Mouse (Mus musculus) retina, postnatal 1 day (tissue): ENCODE measurements at regions not wholly inside any gene's neighbourhood (a gene's known extent, or its start where the extent isn't known, plus 50 kb on each side); places are given as distances from the start of the nearest gene placed in this dataset.

Experiments used
- DNase-seq: peaks from one replicate; pipeline ENCODE4 v3.0.0-alpha.2; 2012

GRCm38 (mm10) chr7:90030486-90031250 is 49.9 kb upstream of the Eed start:
- no peak for DNase-seq

- DNase-seq: no peak
These were observed 52.3 kb upstream of the Eed start for GRCm38 (mm10) chr7:90033086-90033485.

GRCm38 (mm10) chr7:90033640-90034312 is 53.0 kb upstream of the Eed start:
- DNase-seq: no peak

- DNase-seq: no peak
These were observed 53.7 kb upstream of the Eed start for GRCm38 (mm10) chr7:90034498-90034897.

- DNase-seq: no peak
These were observed 54.6 kb upstream of the Eed start for GRCm38 (mm10) chr7:90035396-90035795.

- DNase-seq: no peak
These were observed 57.0 kb upstream of the Eed start for GRCm38 (mm10) chr7:90037736-90038135.

- peak; percentile 42 for DNase-seq
These were observed 58.7 kb upstream of the Eed start for GRCm38 (mm10) chr7:90039504-90039903.

GRCm38 (mm10) chr7:90040581-90041340 is 60.0 kb upstream of the Eed start:
- DNase-seq: peak; percentile 61

- DNase-seq: no peak
These were observed 60.8 kb upstream of the Eed start for GRCm38 (mm10) chr7:90041565-90042024.

GRCm38 (mm10) chr7:90042364-90042763 is 61.6 kb upstream of the Eed start:
- DNase-seq: no peak

- no peak for DNase-seq
These were observed 62.7 kb upstream of the Eed start for GRCm38 (mm10) chr7:90043526-90043925.

- no peak for DNase-seq
These were observed 63.4 kb upstream of the Eed start for GRCm38 (mm10) chr7:90044100-90044698.

- no peak for DNase-seq
These were observed 64.5 kb upstream of the Eed start for GRCm38 (mm10) chr7:90045208-90045800.

- no peak for DNase-seq
These were observed 65.4 kb upstream of the Eed start for GRCm38 (mm10) chr7:90046228-90046627.

GRCm38 (mm10) chr7:90046862-90047261 is 66.1 kb upstream of the Eed start:
- DNase-seq: no peak

GRCm38 (mm10) chr7:90048401-90049307 is 67.9 kb upstream of the Eed start:
- peak; percentile 13 for DNase-seq

- DNase-seq: no peak
These were observed 69.1 kb upstream of the Eed start for GRCm38 (mm10) chr7:90049831-90050237.

- DNase-seq: no peak
These were observed 74.2 kb upstream of the Eed start for GRCm38 (mm10) chr7:90054795-90055511.

GRCm38 (mm10) chr7:90057947-90058346 is 72.1 kb upstream of the Picalm start:
- DNase-seq: no peak

GRCm38 (mm10) chr7:90058636-90059035 is 71.4 kb upstream of the Picalm start:
- no peak for DNase-seq

- no peak for DNase-seq
These were observed 70.8 kb upstream of the Picalm start for GRCm38 (mm10) chr7:90059249-90059628.
